Mouse (Mus musculus) myocyte (in vitro differentiated cells): Measurements from ENCODE around the gene Pld1.

Source experiments
- CEBPB ChIP-seq: IDR thresholded peaks from 2 replicates; pipeline ENCODE4 v1.6.1; 2011; ENCODE audit warnings: mild to moderate bottlenecking, moderate library complexity; ENCODE audit not compliant: poor library complexity, insufficient read depth, severe bottlenecking
- E2F4 ChIP-seq: IDR thresholded peaks from one replicate; pipeline ENCODE4 v1.6.1; 2011; ENCODE audit warnings: mild to moderate bottlenecking, control low read depth, moderate library complexity; ENCODE audit not compliant: insufficient read depth
- MAX ChIP-seq: IDR thresholded peaks from one replicate; pipeline ENCODE4 v1.6.1; 2011; ENCODE audit warnings: low read depth, mild to moderate bottlenecking, control low read depth
- MYOD1 ChIP-seq, 3 experiments: IDR thresholded peaks; one replicate each; pipeline ENCODE4 v1.6.1; 2011; ENCODE audit warnings: control low read depth in 2 of 3, low read depth in 2 of 3, mild to moderate bottlenecking in 2 of 3, moderate library complexity in 1 of 3; ENCODE audit not compliant: insufficient read length in 2 of 3, control insufficient read depth in 1 of 3
- MYOG ChIP-seq, 3 experiments: IDR thresholded peaks; one replicate each; pipeline ENCODE4 v1.6.1; 2011; ENCODE audit warnings: control low read depth in 2 of 3, low read depth in 2 of 3, mild to moderate bottlenecking in 2 of 3; ENCODE audit not compliant: insufficient read length in 2 of 3, control insufficient read depth in 1 of 3, insufficient read depth in 1 of 3
- POLR2A ChIP-seq: IDR thresholded peaks from one replicate; pipeline ENCODE4 v1.6.1; 2011; ENCODE audit warnings: low read depth, mild to moderate bottlenecking, control low read depth, moderate library complexity; ENCODE audit not compliant: insufficient read length
- POLR2AphosphoS2 ChIP-seq: IDR thresholded peaks from one replicate; pipeline ENCODE4 v1.6.1; 2011; ENCODE audit warnings: low read depth, control low read depth; ENCODE audit not compliant: insufficient read length
- REST ChIP-seq: IDR thresholded peaks from one replicate; pipeline ENCODE4 v1.6.1; 2011; ENCODE audit warnings: mild to moderate bottlenecking, control low read depth, moderate library complexity; ENCODE audit not compliant: insufficient read depth, insufficient read length
- SRF ChIP-seq: IDR thresholded peaks from one replicate; pipeline ENCODE4 v1.6.1; 2011; ENCODE audit warnings: low read depth; ENCODE audit not compliant: control insufficient read depth, insufficient read length
- TCF12 ChIP-seq: IDR thresholded peaks from one replicate; pipeline ENCODE4 v1.6.1; 2011; ENCODE audit warnings: mild to moderate bottlenecking, control low read depth; ENCODE audit not compliant: poor library complexity, insufficient read depth, severe bottlenecking
- TCF3 ChIP-seq: IDR thresholded peaks from one replicate; pipeline ENCODE4 v1.6.1; 2011; ENCODE audit warnings: low read depth, control low read depth; ENCODE audit not compliant: insufficient read length
- USF1 ChIP-seq: IDR thresholded peaks from one replicate; pipeline ENCODE4 v1.6.1; 2011; ENCODE audit warnings: low read depth, mild to moderate bottlenecking, control low read depth, moderate library complexity

DNA sequence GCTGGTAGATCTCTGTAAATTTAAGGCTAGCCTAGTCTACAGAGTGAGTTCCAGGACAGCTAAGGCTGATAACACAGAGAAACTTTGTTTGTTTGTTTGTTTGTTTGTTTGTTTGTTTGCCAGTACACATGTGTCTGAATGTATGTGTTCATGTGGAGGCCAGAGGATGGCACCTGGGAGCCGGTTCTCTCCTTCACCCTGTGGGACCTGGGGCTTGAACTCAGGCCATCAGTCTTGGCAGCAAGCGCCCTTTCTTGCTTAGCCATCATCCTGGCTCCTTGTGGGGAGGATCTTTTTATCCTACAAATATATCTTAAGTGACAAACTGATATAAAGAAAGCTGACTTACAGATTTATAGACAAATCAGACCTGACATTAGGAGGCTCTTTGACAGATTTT is 44.8 kb downstream of the Pld1 start:
- TF ChIP-seq POLR2A (no peak), MYOD1 (IDR thresholded peaks at IDR 0.05; ENCODE audit: control insufficient read depth in 1 of 3, insufficient read length in 2 of 3, low read depth in 2 of 3) (no peak), TCF12 (no peak), TCF3 (no peak), USF1 (no peak), POLR2AphosphoS2 (no peak), CEBPB (no peak), E2F4 (no peak), MAX (no peak), SRF (no peak), MYOG (IDR thresholded peaks at IDR 0.05; ENCODE audit: control insufficient read depth in 1 of 3, insufficient read depth in 1 of 3, insufficient read length in 2 of 3, low read depth in 2 of 3) (no peak), REST (no peak)
